ENCODE assay signal across 8 mouse cellular contexts in the genomic region with DNA sequence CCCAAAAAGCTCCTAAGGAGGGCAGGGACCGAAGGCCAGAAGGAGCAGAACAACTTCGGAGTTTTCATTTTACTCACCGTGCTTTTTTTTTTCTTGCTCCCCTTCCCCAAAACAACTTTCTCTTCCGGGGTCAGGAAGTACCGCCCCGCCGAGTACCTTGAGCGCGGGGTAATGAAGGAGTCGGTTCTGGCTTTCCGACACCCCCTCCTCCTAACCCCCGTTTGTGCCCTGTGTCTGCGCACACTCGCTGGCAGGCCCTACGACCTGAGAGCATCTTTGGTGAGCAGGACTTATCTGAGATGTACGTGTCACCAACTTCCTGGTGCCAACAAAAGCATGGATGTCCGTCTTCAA. TPM values are rescaled to one million over a fixed set of nuclear protein-coding genes. Genes with fewer than 3 reads are reported as not detected.
DNase-seq lines count a peak whose midpoint lies in the region; ATAC-seq and TF ChIP-seq lines count a peak whose summit lies in the region.

No protein-coding gene starts in this region.

- no peak for TF ChIP-seq POLR2A in lung, adult 2 months (IDR thresholded peaks at IDR 0.05; ENCODE audit: borderline replicate concordance, extremely low read depth, low read depth, low read length)

- WGBS in lung, adult 2 months, result 1% methylated on average over 17 of the region's 17 CpGs
- under 1% methylated on average over 17 of the region's 17 CpGs for WGBS in embryonic facial prominence, embryonic 15.5 days
- WGBS in intestine, embryonic 16.5 days, result under 1% methylated on average over 17 of the region's 17 CpGs
- WGBS in neural tube, embryonic 13.5 days, result under 1% methylated on average over 17 of the region's 17 CpGs

- no peaks in the 10 kb centered on the region for H3K27me3 ChIP-seq in embryonic facial prominence, embryonic 15.5 days
- H3K27me3 ChIP-seq in intestine, embryonic 16.5 days (replicated peaks; ENCODE audit: control insufficient read depth, insufficient read depth, low read length), result no peaks in the 10 kb centered on the region
- H3K27me3 ChIP-seq in neural tube, embryonic 13.5 days, result peaks cover 8% of the 10 kb centered on the region

- H3K4me2 ChIP-seq in embryonic facial prominence, embryonic 15.5 days (replicated peaks), result peak overlapping the region; percentile 97
- H3K4me2 ChIP-seq in intestine, embryonic 16.5 days (ENCODE audit: low read depth, low read length), result peak overlapping the region; percentile 88
- peak overlapping the region; percentile 99 for H3K4me2 ChIP-seq in neural tube, embryonic 13.5 days

- no peaks in the 10 kb centered on the region for H3K9me3 ChIP-seq in embryonic facial prominence, embryonic 15.5 days (replicated peaks)
- H3K9me3 ChIP-seq in intestine, embryonic 16.5 days (ENCODE audit: control insufficient read depth, low read length), result no peaks in the 10 kb centered on the region
- no peaks in the 10 kb centered on the region for H3K9me3 ChIP-seq in neural tube, embryonic 13.5 days

- no peaks in the 10 kb centered on the region for H3K36me3 ChIP-seq in embryonic facial prominence, embryonic 15.5 days
- no peaks in the 10 kb centered on the region for H3K36me3 ChIP-seq in intestine, embryonic 16.5 days (ENCODE audit: control insufficient read depth, insufficient read depth, low read length)
- no peaks in the 10 kb centered on the region for H3K36me3 ChIP-seq in neural tube, embryonic 13.5 days

- ATAC-seq in embryonic facial prominence, embryonic 15.5 days (ENCODE audit: insufficient number of reproducible peaks, low FRiP score, low TSS enrichment, low read depth), result no peak
- no peak for ATAC-seq in intestine, embryonic 16.5 days
- ATAC-seq in neural tube, embryonic 13.5 days (ENCODE audit: low read depth), result peak; percentile 46; the same call in 1 of the 2 replicates

- intact Hi-C loops in left cerebral cortex, postnatal 14 days (cut with DNase I), result no loop called here
- intact Hi-C loops in gastrocnemius, postnatal 14 days (cut with DNase I; ENCODE audit: low total_unique reads), result loop anchor here (10.0 kb wide), 1 partner anchor 120 kb away; no protein-coding TSS in a partner anchor

- H3K27ac ChIP-seq in embryonic facial prominence, embryonic 15.5 days (replicated peaks), result peak overlapping the region; percentile 88
- peak overlapping the region; percentile 56 for H3K27ac ChIP-seq in intestine, embryonic 16.5 days (ENCODE audit: low read length)
- H3K27ac ChIP-seq in neural tube, embryonic 13.5 days (replicated peaks), result peak overlapping the region; percentile 80

- peak overlapping the region; percentile 77 for H3K4me3 ChIP-seq in lung, adult 2 months (replicated peaks; ENCODE audit: extremely low read depth, low read depth, low read length)
- peak overlapping the region; percentile 83 for H3K4me3 ChIP-seq in embryonic facial prominence, embryonic 15.5 days (replicated peaks)
- peak overlapping the region; percentile 80 for H3K4me3 ChIP-seq in intestine, embryonic 16.5 days (ENCODE audit: low read length)
- H3K4me3 ChIP-seq in neural tube, embryonic 13.5 days, result peak overlapping the region; percentile 66

- H3K9ac ChIP-seq in embryonic facial prominence, embryonic 15.5 days, result peak overlapping the region; percentile 71
- H3K9ac ChIP-seq in intestine, embryonic 16.5 days (ENCODE audit: low read depth, low read length), result peak overlapping the region; percentile 82
- H3K9ac ChIP-seq in neural tube, embryonic 13.5 days, result peak overlapping the region; percentile 82

- DNase-seq in lung, adult 2 months, result no peak
- no peak for DNase-seq in lung, postnatal 4 days
- DNase-seq in left cerebral cortex, postnatal 14 days (ENCODE audit: low spot score in 2 of 2), result no peak
- DNase-seq in cerebellum, postnatal 4 days (ENCODE audit: low spot score in 2 of 2), result no peak
- DNase-seq in gastrocnemius, postnatal 14 days, result no peak

- TF ChIP-seq CTCF in lung, adult 2 months (IDR thresholded peaks at IDR 0.05; ENCODE audit: insufficient read depth, low read length), result no peak

- peaks cover 5% of the 10 kb centered on the region; the same call in 1 of the 2 replicates for H3K4me1 ChIP-seq in lung, adult 2 months (ENCODE audit: control insufficient read depth, insufficient read depth, low read length)
- H3K4me1 ChIP-seq in embryonic facial prominence, embryonic 15.5 days, result peaks cover 25% of the 10 kb centered on the region
- peaks cover 18% of the 10 kb centered on the region for H3K4me1 ChIP-seq in intestine, embryonic 16.5 days (ENCODE audit: control insufficient read depth, insufficient read depth, low read length)
- peaks cover 26% of the 10 kb centered on the region for H3K4me1 ChIP-seq in neural tube, embryonic 13.5 days (replicated peaks)

RNA-seq across cellular contexts. Expression of a gene that starts 0.4 kb away (rescaled TPM):
- polyA plus RNA-seq in lung, adult 2 months (2012; rRNA removed), result 36.7 and 45.3 TPM in 2 replicates
- 17.5 and 19.5 TPM in 2 replicates for polyA plus RNA-seq in embryonic facial prominence, embryonic 15.5 days (2015; fragmentation: Nextera tagmentation; extraction: Ambion mirVana)
- polyA plus RNA-seq in intestine, embryonic 16.5 days (2015; fragmentation: Nextera tagmentation; extraction: Ambion mirVana), result 14.1 and 14.8 TPM in 2 replicates
- polyA plus RNA-seq in neural tube, embryonic 13.5 days (2015; fragmentation: Nextera tagmentation; extraction: Ambion mirVana), result 6.0 and 6.1 TPM in 2 replicates
- 1 to 10 TPM; 5.5 to 5.8 TPM for total RNA-seq in left cerebral cortex, postnatal 14 days (2021)
- total RNA-seq in gastrocnemius, postnatal 14 days (2021), result 1 to 10 TPM; 1.2 to 1.6 TPM
